Mouse (Mus musculus): Measurements from ENCODE around the gene Cpsf4. TPM values are rescaled to one million over a fixed set of nuclear protein-coding genes. Genes with fewer than 3 reads are reported as not detected.

The Cpsf4 gene
- polyA plus RNA-seq, 1 experiment = 31.3 TPM

- Histone ChIP-seq H3ac (ENCODE audit: control insufficient read depth, insufficient read length) (no peak overlapping the region), H3K27me3 (ENCODE audit: control insufficient read depth, insufficient read depth, insufficient read length) (no peaks in the 10 kb centered on the region), H3K79me2 (ENCODE audit: control insufficient read depth, insufficient read depth) (no peaks in the 10 kb centered on the region), H3K36me3 (ENCODE audit: control insufficient read depth, insufficient read depth) (peaks cover 7% of the 10 kb centered on the region), H3K4me3 (no peak overlapping the region), H3K4me2 (ENCODE audit: low read depth) (no peak overlapping the region)
- TF ChIP-seq USF1 (IDR thresholded peaks at IDR 0.05; ENCODE audit: low read depth) (no peak), TCF12 (IDR thresholded peaks at IDR 0.05; ENCODE audit: insufficient read depth, poor library complexity, severe bottlenecking) (no peak), POLR2A (IDR thresholded peaks at IDR 0.05; ENCODE audit: insufficient read length, low read depth) (no peak), E2F4 (IDR thresholded peaks at IDR 0.05; ENCODE audit: insufficient read depth) (no peak), POLR2AphosphoS2 (IDR thresholded peaks at IDR 0.05; ENCODE audit: insufficient read length, low read depth) (no peak), TCF3 (IDR thresholded peaks at IDR 0.05; ENCODE audit: insufficient read length, low read depth) (no peak), CEBPB (IDR thresholded peaks at IDR 0.05; ENCODE audit: insufficient read depth, poor library complexity, severe bottlenecking) (no peak), SRF (IDR thresholded peaks at IDR 0.05; ENCODE audit: control insufficient read depth, insufficient read length, low read depth) (no peak), MYOD1 (IDR thresholded peaks at IDR 0.05; ENCODE audit: control insufficient read depth in 1 of 3, insufficient read length in 2 of 3, low read depth in 2 of 3) (no peak), MYOG (IDR thresholded peaks at IDR 0.05; ENCODE audit: control insufficient read depth in 1 of 3, insufficient read depth in 1 of 3, insufficient read length in 2 of 3, low read depth in 2 of 3) (no peak), MAX (IDR thresholded peaks at IDR 0.05; ENCODE audit: low read depth) (no peak), REST (IDR thresholded peaks at IDR 0.05; ENCODE audit: insufficient read depth, insufficient read length) (no peak)
These were observed 44.3 kb downstream of the Cpsf4 start for GRCm38 (mm10) chr5:145211340-145211739.

GRCm38 (mm10) chr5:145212216-145212615, 45.2 kb downstream of the Cpsf4 start:
- H3ac ChIP-seq (ENCODE audit: control insufficient read depth, insufficient read length) = no peak overlapping the region
- H3K4me2 ChIP-seq (ENCODE audit: low read depth) = no peak overlapping the region
- TF ChIP-seq MYOG (IDR thresholded peaks at IDR 0.05; ENCODE audit: control insufficient read depth in 1 of 3, insufficient read depth in 1 of 3, insufficient read length in 2 of 3, low read depth in 2 of 3) = no peak
- TF ChIP-seq POLR2AphosphoS2 (IDR thresholded peaks at IDR 0.05; ENCODE audit: insufficient read length, low read depth) = no peak
- no peak for TF ChIP-seq TCF12 (IDR thresholded peaks at IDR 0.05; ENCODE audit: insufficient read depth, poor library complexity, severe bottlenecking)
- TF ChIP-seq POLR2A (IDR thresholded peaks at IDR 0.05; ENCODE audit: insufficient read length, low read depth) = no peak
- no peak for TF ChIP-seq USF1 (IDR thresholded peaks at IDR 0.05; ENCODE audit: low read depth)
- TF ChIP-seq MAX (IDR thresholded peaks at IDR 0.05; ENCODE audit: low read depth) = no peak
- no peak for TF ChIP-seq CEBPB (IDR thresholded peaks at IDR 0.05; ENCODE audit: insufficient read depth, poor library complexity, severe bottlenecking)
- TF ChIP-seq E2F4 (IDR thresholded peaks at IDR 0.05; ENCODE audit: insufficient read depth) = no peak
- no peak for TF ChIP-seq MYOD1 (IDR thresholded peaks at IDR 0.05; ENCODE audit: control insufficient read depth in 1 of 3, insufficient read length in 2 of 3, low read depth in 2 of 3)
- TF ChIP-seq TCF3 (IDR thresholded peaks at IDR 0.05; ENCODE audit: insufficient read length, low read depth) = no peak
- no peak for TF ChIP-seq SRF (IDR thresholded peaks at IDR 0.05; ENCODE audit: control insufficient read depth, insufficient read length, low read depth)
- no peak for TF ChIP-seq REST (IDR thresholded peaks at IDR 0.05; ENCODE audit: insufficient read depth, insufficient read length)
- H3K4me3 ChIP-seq = no peak overlapping the region
- H3K27me3 ChIP-seq (ENCODE audit: control insufficient read depth, insufficient read depth, insufficient read length) = no peaks in the 10 kb centered on the region
- no peaks in the 10 kb centered on the region for H3K79me2 ChIP-seq (ENCODE audit: control insufficient read depth, insufficient read depth)
- peaks cover 7% of the 10 kb centered on the region for H3K36me3 ChIP-seq (ENCODE audit: control insufficient read depth, insufficient read depth)

- TF ChIP-seq TCF12 (IDR thresholded peaks at IDR 0.05; ENCODE audit: insufficient read depth, poor library complexity, severe bottlenecking) (no peak), TCF3 (IDR thresholded peaks at IDR 0.05; ENCODE audit: insufficient read length, low read depth) (no peak), POLR2AphosphoS2 (IDR thresholded peaks at IDR 0.05; ENCODE audit: insufficient read length, low read depth) (no peak)
- no peaks in the 10 kb centered on the region for H3K79me2 ChIP-seq (ENCODE audit: control insufficient read depth, insufficient read depth)
- no peak overlapping the region for H3ac ChIP-seq (ENCODE audit: control insufficient read depth, insufficient read length)
- no peaks in the 10 kb centered on the region for H3K27me3 ChIP-seq (ENCODE audit: control insufficient read depth, insufficient read depth, insufficient read length)
- H3K36me3 ChIP-seq (ENCODE audit: control insufficient read depth, insufficient read depth) = peaks cover 7% of the 10 kb centered on the region
- H3K4me3 ChIP-seq = no peak overlapping the region
- H3K4me2 ChIP-seq (ENCODE audit: low read depth) = no peak overlapping the region
These were observed 46.5 kb downstream of the Cpsf4 start for GRCm38 (mm10) chr5:145213505-145213904.

GRCm38 (mm10) chr5:145214679-145215078, 47.7 kb downstream of the Cpsf4 start:
- TF ChIP-seq POLR2AphosphoS2 (IDR thresholded peaks at IDR 0.05; ENCODE audit: insufficient read length, low read depth) = no peak
- TF ChIP-seq POLR2A (IDR thresholded peaks at IDR 0.05; ENCODE audit: insufficient read length, low read depth) = no peak
- TF ChIP-seq MYOD1 (IDR thresholded peaks at IDR 0.05; ENCODE audit: control insufficient read depth in 1 of 3, insufficient read length in 2 of 3, low read depth in 2 of 3) = no peak
- TF ChIP-seq E2F4 (IDR thresholded peaks at IDR 0.05; ENCODE audit: insufficient read depth) = no peak
- no peak for TF ChIP-seq TCF3 (IDR thresholded peaks at IDR 0.05; ENCODE audit: insufficient read length, low read depth)
- no peak for TF ChIP-seq CEBPB (IDR thresholded peaks at IDR 0.05; ENCODE audit: insufficient read depth, poor library complexity, severe bottlenecking)
- no peak for TF ChIP-seq REST (IDR thresholded peaks at IDR 0.05; ENCODE audit: insufficient read depth, insufficient read length)
- TF ChIP-seq MYOG (IDR thresholded peaks at IDR 0.05; ENCODE audit: control insufficient read depth in 1 of 3, insufficient read depth in 1 of 3, insufficient read length in 2 of 3, low read depth in 2 of 3) = no peak
- TF ChIP-seq MAX (IDR thresholded peaks at IDR 0.05; ENCODE audit: low read depth) = no peak
- TF ChIP-seq SRF (IDR thresholded peaks at IDR 0.05; ENCODE audit: control insufficient read depth, insufficient read length, low read depth) = no peak
- no peak for TF ChIP-seq TCF12 (IDR thresholded peaks at IDR 0.05; ENCODE audit: insufficient read depth, poor library complexity, severe bottlenecking)
- no peak for TF ChIP-seq USF1 (IDR thresholded peaks at IDR 0.05; ENCODE audit: low read depth)
- Histone ChIP-seq H3K36me3 (ENCODE audit: control insufficient read depth, insufficient read depth) (peaks cover 7% of the 10 kb centered on the region), H3K27me3 (ENCODE audit: control insufficient read depth, insufficient read depth, insufficient read length) (no peaks in the 10 kb centered on the region), H3K4me3 (no peak overlapping the region), H3ac (ENCODE audit: control insufficient read depth, insufficient read length) (no peak overlapping the region), H3K79me2 (ENCODE audit: control insufficient read depth, insufficient read depth) (no peaks in the 10 kb centered on the region), H3K4me2 (ENCODE audit: low read depth) (no peak overlapping the region)

GRCm38 (mm10) chr5:145217746-145218145, 50.7 kb downstream of the Cpsf4 start:
- Histone ChIP-seq H3K79me2 (ENCODE audit: control insufficient read depth, insufficient read depth) (no peaks in the 10 kb centered on the region), H3K27me3 (ENCODE audit: control insufficient read depth, insufficient read depth, insufficient read length) (no peaks in the 10 kb centered on the region), H3K4me2 (ENCODE audit: low read depth) (no peak overlapping the region), H3ac (ENCODE audit: control insufficient read depth, insufficient read length) (no peak overlapping the region), H3K4me3 (no peak overlapping the region), H3K36me3 (ENCODE audit: control insufficient read depth, insufficient read depth) (peaks cover 3% of the 10 kb centered on the region)
- TF ChIP-seq TCF3 (IDR thresholded peaks at IDR 0.05; ENCODE audit: insufficient read length, low read depth) (no peak), TCF12 (IDR thresholded peaks at IDR 0.05; ENCODE audit: insufficient read depth, poor library complexity, severe bottlenecking) (no peak), POLR2AphosphoS2 (IDR thresholded peaks at IDR 0.05; ENCODE audit: insufficient read length, low read depth) (no peak), POLR2A (IDR thresholded peaks at IDR 0.05; ENCODE audit: insufficient read length, low read depth) (no peak), REST (IDR thresholded peaks at IDR 0.05; ENCODE audit: insufficient read depth, insufficient read length) (no peak), CEBPB (IDR thresholded peaks at IDR 0.05; ENCODE audit: insufficient read depth, poor library complexity, severe bottlenecking) (no peak), MAX (IDR thresholded peaks at IDR 0.05; ENCODE audit: low read depth) (no peak), SRF (IDR thresholded peaks at IDR 0.05; ENCODE audit: control insufficient read depth, insufficient read length, low read depth) (no peak)
